ENCODE assay signal across 17 mouse cellular contexts in the genomic region with DNA sequence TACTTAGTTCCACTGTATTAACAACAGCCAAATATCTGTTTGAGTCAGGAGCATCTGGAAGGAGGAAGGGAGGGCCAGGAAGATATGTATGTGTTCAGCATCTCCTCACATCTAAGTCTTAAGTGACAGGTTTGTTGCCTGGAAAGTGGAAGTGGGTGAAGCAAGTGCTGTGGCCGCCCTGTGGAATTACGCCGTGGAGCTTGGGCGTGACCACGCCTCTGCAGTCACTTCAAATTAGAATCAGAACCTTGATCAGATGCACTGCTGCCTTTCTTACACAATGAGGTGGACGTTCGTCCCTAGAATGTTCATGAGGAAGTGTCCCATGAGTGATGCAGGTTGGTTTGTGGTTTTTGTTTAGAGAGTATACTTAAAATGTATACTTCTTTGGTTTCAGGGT.
DNase-seq lines count a peak whose midpoint lies in the region.
"Had no signal": no experiment of that assay in that cellular context is flagged by ENCODE, and none has a peak within 500 bp of the region (broad histone marks: within the 10 kb centered on the region; RNA-seq: fewer than 3 reads in every experiment).

No protein-coding gene starts in this region.

- DNase-seq in heart, adult 11 months = peak; percentile 15
- DNase-seq in heart, adult 18-20 months = no peak
- DNase-seq in brain, adult 2 months (ENCODE audit: low read depth, low spot score) = peak; percentile 12
- DNase-seq in retina, postnatal 1 day = peak; percentile 62
- DNase-seq in spleen, adult 18-20 months = no peak
- no peak for DNase-seq in right cerebral cortex, postnatal 14 days
- DNase-seq: adrenal gland, adult 8-10 months; adrenal gland, postnatal 14 days; adrenal gland, postnatal 36 days; B cell, adult 2 months; cerebellum, adult 11 months; cerebellum, adult 18-20 months; cerebellum, adult 8-10 months; cerebellum, adult 9-11 months; cerebellum, postnatal 14 days; cerebellum, postnatal 36 days; embryo, embryonic 11 days had no signal

Comparison
In these comparisons a context has a peak if more than half of its experiments do, and no peak if none do; other contexts are left out.
1. DNase-seq: peak in heart, adult 11 months (single experiment), brain, adult 2 months (single experiment) and retina, postnatal 1 day (single experiment); none in heart, adult 18-20 months (0 of 2), spleen, adult 18-20 months (0 of 2) and right cerebral cortex, postnatal 14 days (single experiment).